Mouse (Mus musculus): ENCODE data around the gene Atp6v0a1. TPM values are rescaled to one million over a fixed set of nuclear protein-coding genes. Genes with fewer than 3 reads are reported as not detected.
A peak's percentile ranks its signal among the peaks of the same experiment; 100 is the strongest.

The Atp6v0a1 gene
- polyA plus RNA-seq (2012; fragmentation: generic; extraction: Trizol) = 45.0 TPM

- Histone ChIP-seq H3K36me3 (ENCODE audit: control insufficient read depth, insufficient read depth) (no peaks in the 10 kb centered on the region), H3K4me3 (peak within 1 kb of the TSS; percentile 83), H3K4me2 (ENCODE audit: low read depth) (peak within 1 kb of the TSS; percentile 100), H3K79me2 (ENCODE audit: control insufficient read depth, insufficient read depth) (peaks cover 11% of the 10 kb centered on the region), H3K27me3 (ENCODE audit: control insufficient read depth, insufficient read depth, insufficient read length) (no peaks in the 10 kb centered on the region), H3ac (ENCODE audit: control insufficient read depth, insufficient read length) (no peak within 1 kb of the TSS)
- TF ChIP-seq USF1 (IDR thresholded peaks at IDR 0.05; ENCODE audit: low read depth) (no peak), POLR2AphosphoS2 (IDR thresholded peaks at IDR 0.05; ENCODE audit: insufficient read length, low read depth) (peak; percentile 90), POLR2A (IDR thresholded peaks at IDR 0.05; ENCODE audit: insufficient read length, low read depth) (peak; percentile 95), SRF (IDR thresholded peaks at IDR 0.05; ENCODE audit: control insufficient read depth, insufficient read length, low read depth) (peak; percentile 74), E2F4 (IDR thresholded peaks at IDR 0.05; ENCODE audit: insufficient read depth) (no peak), TCF3 (IDR thresholded peaks at IDR 0.05; ENCODE audit: insufficient read length, low read depth) (no peak), REST (IDR thresholded peaks at IDR 0.05; ENCODE audit: insufficient read depth, insufficient read length) (no peak), MAX (IDR thresholded peaks at IDR 0.05; ENCODE audit: low read depth) (no peak), MYOD1 (IDR thresholded peaks at IDR 0.05; ENCODE audit: control insufficient read depth in 1 of 3, insufficient read length in 2 of 3, low read depth in 2 of 3) (no peak), MYOG (IDR thresholded peaks at IDR 0.05; ENCODE audit: control insufficient read depth in 1 of 3, insufficient read depth in 1 of 3, insufficient read length in 2 of 3, low read depth in 2 of 3) (peak in 2 of 3 experiments; percentile 8 to 24), CEBPB (IDR thresholded peaks at IDR 0.05; ENCODE audit: insufficient read depth, poor library complexity, severe bottlenecking) (no peak), TCF12 (IDR thresholded peaks at IDR 0.05; ENCODE audit: insufficient read depth, poor library complexity, severe bottlenecking) (no peak)
These were observed at the start of gene Atp6v0a1 for GRCm38 (mm10) chr11:101009046-101009887. Gene Atp6v0a1 (plus strand): TSS chr11:101009452.

DNA sequence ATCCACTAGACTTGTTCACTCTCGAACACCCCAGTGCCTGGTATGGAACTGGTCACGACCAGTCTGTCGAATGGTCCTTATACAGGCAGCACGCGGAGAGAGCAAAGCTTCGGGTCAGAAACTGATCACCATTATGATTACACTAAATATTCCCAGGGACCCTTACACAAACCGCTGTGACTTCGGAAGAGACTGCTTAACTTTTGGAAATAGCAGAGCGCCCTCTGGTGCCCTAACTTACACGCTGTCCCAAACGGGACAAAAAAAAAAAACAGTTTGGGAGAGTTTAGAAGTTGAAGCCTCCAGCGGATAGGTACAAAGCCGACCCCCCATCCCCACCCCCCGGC is 49.8 kb upstream of the Atp6v0a1 start:
- H3K27me3 ChIP-seq (ENCODE audit: control insufficient read depth, insufficient read depth, insufficient read length) = no peaks in the 10 kb centered on the region
- H3K79me2 ChIP-seq (ENCODE audit: control insufficient read depth, insufficient read depth) = peaks cover 65% of the 10 kb centered on the region
- H3ac ChIP-seq (ENCODE audit: control insufficient read depth, insufficient read length) = no peak overlapping the region
- H3K4me3 ChIP-seq = no peak overlapping the region
- no peak overlapping the region for H3K4me2 ChIP-seq (ENCODE audit: low read depth)
- TF ChIP-seq TCF12 (IDR thresholded peaks at IDR 0.05; ENCODE audit: insufficient read depth, poor library complexity, severe bottlenecking) = no peak
- no peak for TF ChIP-seq MYOG (IDR thresholded peaks at IDR 0.05; ENCODE audit: control insufficient read depth in 1 of 3, insufficient read depth in 1 of 3, insufficient read length in 2 of 3, low read depth in 2 of 3)
- TF ChIP-seq USF1 (IDR thresholded peaks at IDR 0.05; ENCODE audit: low read depth) = no peak
- no peak for TF ChIP-seq POLR2A (IDR thresholded peaks at IDR 0.05; ENCODE audit: insufficient read length, low read depth)
- TF ChIP-seq SRF (IDR thresholded peaks at IDR 0.05; ENCODE audit: control insufficient read depth, insufficient read length, low read depth) = no peak
- no peak for TF ChIP-seq E2F4 (IDR thresholded peaks at IDR 0.05; ENCODE audit: insufficient read depth)
- no peak for TF ChIP-seq MYOD1 (IDR thresholded peaks at IDR 0.05; ENCODE audit: control insufficient read depth in 1 of 3, insufficient read length in 2 of 3, low read depth in 2 of 3)
- TF ChIP-seq MAX (IDR thresholded peaks at IDR 0.05; ENCODE audit: low read depth) = no peak
- TF ChIP-seq REST (IDR thresholded peaks at IDR 0.05; ENCODE audit: insufficient read depth, insufficient read length) = no peak
- TF ChIP-seq TCF3 (IDR thresholded peaks at IDR 0.05; ENCODE audit: insufficient read length, low read depth) = no peak
- no peak for TF ChIP-seq CEBPB (IDR thresholded peaks at IDR 0.05; ENCODE audit: insufficient read depth, poor library complexity, severe bottlenecking)
- TF ChIP-seq POLR2AphosphoS2 (IDR thresholded peaks at IDR 0.05; ENCODE audit: insufficient read length, low read depth) = no peak
- peaks cover 33% of the 10 kb centered on the region for H3K36me3 ChIP-seq (ENCODE audit: control insufficient read depth, insufficient read depth)

- TF ChIP-seq SRF (IDR thresholded peaks at IDR 0.05; ENCODE audit: control insufficient read depth, insufficient read length, low read depth) (no peak), MYOD1 (IDR thresholded peaks at IDR 0.05; ENCODE audit: control insufficient read depth in 1 of 3, insufficient read length in 2 of 3, low read depth in 2 of 3) (no peak), E2F4 (IDR thresholded peaks at IDR 0.05; ENCODE audit: insufficient read depth) (no peak), POLR2A (IDR thresholded peaks at IDR 0.05; ENCODE audit: insufficient read length, low read depth) (no peak), MYOG (IDR thresholded peaks at IDR 0.05; ENCODE audit: control insufficient read depth in 1 of 3, insufficient read depth in 1 of 3, insufficient read length in 2 of 3, low read depth in 2 of 3) (no peak), POLR2AphosphoS2 (IDR thresholded peaks at IDR 0.05; ENCODE audit: insufficient read length, low read depth) (no peak), TCF3 (IDR thresholded peaks at IDR 0.05; ENCODE audit: insufficient read length, low read depth) (no peak), CEBPB (IDR thresholded peaks at IDR 0.05; ENCODE audit: insufficient read depth, poor library complexity, severe bottlenecking) (no peak), TCF12 (IDR thresholded peaks at IDR 0.05; ENCODE audit: insufficient read depth, poor library complexity, severe bottlenecking) (no peak), MAX (IDR thresholded peaks at IDR 0.05; ENCODE audit: low read depth) (no peak), REST (IDR thresholded peaks at IDR 0.05; ENCODE audit: insufficient read depth, insufficient read length) (no peak), USF1 (IDR thresholded peaks at IDR 0.05; ENCODE audit: low read depth) (no peak)
- H3K4me2 ChIP-seq (ENCODE audit: low read depth) = peak overlapping the region; percentile 3
- peaks cover 30% of the 10 kb centered on the region for H3K36me3 ChIP-seq (ENCODE audit: control insufficient read depth, insufficient read depth)
- H3K4me3 ChIP-seq = no peak overlapping the region
- no peak overlapping the region for H3ac ChIP-seq (ENCODE audit: control insufficient read depth, insufficient read length)
- peaks cover 69% of the 10 kb centered on the region for H3K79me2 ChIP-seq (ENCODE audit: control insufficient read depth, insufficient read depth)
- H3K27me3 ChIP-seq (ENCODE audit: control insufficient read depth, insufficient read depth, insufficient read length) = no peaks in the 10 kb centered on the region
These were observed 49.4 kb upstream of the Atp6v0a1 start for GRCm38 (mm10) chr11:100959826-100960225.

- H3K79me2 ChIP-seq (ENCODE audit: control insufficient read depth, insufficient read depth) = peaks cover 76% of the 10 kb centered on the region
- no peaks in the 10 kb centered on the region for H3K27me3 ChIP-seq (ENCODE audit: control insufficient read depth, insufficient read depth, insufficient read length)
- peaks cover 27% of the 10 kb centered on the region for H3K36me3 ChIP-seq (ENCODE audit: control insufficient read depth, insufficient read depth)
- TF ChIP-seq CEBPB (IDR thresholded peaks at IDR 0.05; ENCODE audit: insufficient read depth, poor library complexity, severe bottlenecking) = no peak
- TF ChIP-seq POLR2AphosphoS2 (IDR thresholded peaks at IDR 0.05; ENCODE audit: insufficient read length, low read depth) = peak; percentile 47
- TF ChIP-seq E2F4 (IDR thresholded peaks at IDR 0.05; ENCODE audit: insufficient read depth) = no peak
- no peak overlapping the region for H3ac ChIP-seq (ENCODE audit: control insufficient read depth, insufficient read length)
- H3K4me2 ChIP-seq (ENCODE audit: low read depth) = peak overlapping the region; percentile 3
- no peak overlapping the region for H3K4me3 ChIP-seq
These were observed 48.7 kb upstream of the Atp6v0a1 start for GRCm38 (mm10) chr11:100960540-100960939.
